Mouse (Mus musculus) spleen, postnatal 36 days (tissue): ENCODE data around the gene Acly.

ENCODE experiments used
- DNase-seq, 2 experiments: peaks; one replicate each; pipeline ENCODE4 v3.0.0; 2022; ENCODE audit warnings: low spot score in 2 of 2, mixed read lengths in 1 of 2

Gene Acly

GRCm38 (mm10) chr11:100527458-100528374 lies at the start of gene Acly:
TSS of gene Acly (minus strand) at chr11:100528000.
- peak; percentile 99 for DNase-seq

- no peak for DNase-seq
Measured at GRCm38 (mm10) chr11:100576256-100576655, 48.5 kb upstream of the Acly start.

GRCm38 (mm10) chr11:100575484-100575855 lies 47.7 kb upstream of the Acly start:
- DNase-seq, result no peak

GRCm38 (mm10) chr11:100574708-100575483 lies 47.1 kb upstream of the Acly start, which contains the start of gene Cnp:
TSS of gene Cnp (plus strand) at chr11:100574904.
- DNase-seq, result peak; percentile 89 to 90

GRCm38 (mm10) chr11:100574188-100574587 lies 46.4 kb upstream of the Acly start:
- DNase-seq, result peak in 1 of 2 experiments; percentile 48

- DNase-seq, result peak in 1 of 2 experiments; percentile 50
Measured at GRCm38 (mm10) chr11:100571202-100571567, 43.4 kb upstream of the Acly start.

- peak; percentile 67 to 72 for DNase-seq
Measured at GRCm38 (mm10) chr11:100570430-100571201, 42.8 kb upstream of the Acly start.

GRCm38 (mm10) chr11:100569789-100570188 lies 42.0 kb upstream of the Acly start:
- no peak for DNase-seq

GRCm38 (mm10) chr11:100568692-100569091 lies 40.9 kb upstream of the Acly start:
- no peak for DNase-seq

GRCm38 (mm10) chr11:100567815-100568245 lies 40.0 kb upstream of the Acly start:
- DNase-seq, result peak; percentile 56 to 58

GRCm38 (mm10) chr11:100567229-100567628 lies 39.4 kb upstream of the Acly start:
- DNase-seq, result no peak

GRCm38 (mm10) chr11:100564703-100565102 lies 36.9 kb upstream of the Acly start:
- DNase-seq, result no peak

GRCm38 (mm10) chr11:100564297-100564696 lies 36.5 kb upstream of the Acly start:
- no peak for DNase-seq

- DNase-seq, result no peak
Measured at GRCm38 (mm10) chr11:100561748-100562147, 33.9 kb upstream of the Acly start.

GRCm38 (mm10) chr11:100559476-100559875 lies 31.7 kb upstream of the Acly start:
- DNase-seq, result no peak

GRCm38 (mm10) chr11:100557563-100557962 lies 29.8 kb upstream of the Acly start:
- no peak for DNase-seq

GRCm38 (mm10) chr11:100555583-100555982 lies 27.8 kb upstream of the Acly start:
- peak; percentile 82 to 85 for DNase-seq

GRCm38 (mm10) chr11:100552842-100553241 lies 25.0 kb upstream of the Acly start:
- no peak for DNase-seq

GRCm38 (mm10) chr11:100550101-100550500 lies 22.3 kb upstream of the Acly start:
- DNase-seq, result no peak

- no peak for DNase-seq
Measured at GRCm38 (mm10) chr11:100549466-100549865, 21.7 kb upstream of the Acly start.

- DNase-seq, result no peak
Measured at GRCm38 (mm10) chr11:100548141-100548540, 20.3 kb upstream of the Acly start.

GRCm38 (mm10) chr11:100546955-100547354 lies 19.2 kb upstream of the Acly start:
- no peak for DNase-seq
